Mouse (Mus musculus): ENCODE results near the gene Hddc3. TPM values are rescaled to one million over a fixed set of nuclear protein-coding genes. Genes with fewer than 3 reads are reported as not detected.

Gene Hddc3
- total and polyA plus RNA-seq, 2 experiments from 2014 or later: 16.8 to 36.7 TPM

DNA sequence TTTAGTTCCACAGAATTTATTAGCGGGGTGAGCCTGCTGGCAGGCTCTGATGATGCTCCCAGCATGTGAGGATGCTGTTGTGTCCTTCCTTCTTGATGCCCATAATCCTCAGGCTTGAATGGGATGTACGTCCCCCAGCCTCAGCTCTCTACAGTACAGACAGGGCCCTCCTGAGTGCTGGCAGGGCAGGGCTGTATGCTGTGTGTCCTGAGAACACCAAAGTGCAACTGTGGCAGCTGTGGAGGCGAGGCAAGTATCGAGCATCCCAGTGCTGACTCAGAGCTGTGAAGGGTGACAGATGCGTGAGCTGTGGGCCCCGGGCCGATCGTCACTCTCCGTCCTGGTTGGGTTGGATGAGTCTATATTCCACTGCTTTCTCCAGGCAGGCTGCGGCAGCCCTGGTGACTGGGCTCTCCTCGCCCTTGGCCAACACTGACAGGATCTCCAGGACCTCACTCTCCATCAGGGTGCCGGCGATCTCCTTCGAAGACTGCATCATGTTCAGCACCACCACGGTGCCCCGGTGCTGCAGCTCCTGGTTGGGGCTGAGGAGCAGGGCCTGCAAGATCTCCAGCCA, 17.5 kb upstream of the Hddc3 start:
- H3K27me3 ChIP-seq (ENCODE audit: insufficient read depth, low read length): no peaks in the 10 kb centered on the region
- peaks cover 53% of the 10 kb centered on the region for H3K36me3 ChIP-seq (ENCODE audit: insufficient read depth, low read length)
- ATAC-seq (ENCODE audit: low FRiP score) (no peak), DNase-seq (ENCODE audit: low spot score) (no peak)
- H3K4me1 ChIP-seq (ENCODE audit: insufficient read depth, low read length): peaks cover 7% of the 10 kb centered on the region
- no peak for TF ChIP-seq CTCF (IDR thresholded peaks at IDR 0.05)
- H3K9me3 ChIP-seq (ENCODE audit: low read length): no peaks in the 10 kb centered on the region
- WGBS: 95% methylated on average over 16 of the region's 16 CpGs
- H3K4me2 ChIP-seq (ENCODE audit: low read depth, low read length, poor library complexity, severe bottlenecking): no peak overlapping the region
- H3K4me3 ChIP-seq (ENCODE audit: low read depth, low read length): no peak overlapping the region
- H3K27ac ChIP-seq (ENCODE audit: low read depth, low read length): no peak overlapping the region
- no peak overlapping the region for H3K9ac ChIP-seq (replicated peaks; ENCODE audit: low read length, poor library complexity, severe bottlenecking)

DNA sequence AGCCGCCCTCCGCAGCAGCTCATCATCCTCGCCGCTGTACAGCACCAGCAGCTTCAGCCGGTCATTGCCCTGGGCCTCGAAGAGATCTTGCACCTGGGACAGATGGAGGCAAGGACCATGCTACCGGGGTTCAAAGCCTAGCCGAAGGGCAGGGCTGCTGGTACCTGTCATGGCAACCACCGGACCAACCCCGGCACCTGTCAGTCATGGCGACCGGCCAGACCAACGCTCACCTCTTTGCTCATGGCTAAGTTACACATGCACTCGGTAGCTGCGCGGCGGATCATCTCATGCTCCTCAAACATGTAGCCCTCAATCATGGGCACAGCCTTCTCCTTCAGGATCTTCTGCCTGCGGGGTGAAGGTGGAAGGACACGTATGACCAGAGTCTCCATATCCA, 16.8 kb upstream of the Hddc3 start:
- Histone ChIP-seq H3K27me3 (ENCODE audit: insufficient read depth, low read length) (no peaks in the 10 kb centered on the region), H3K36me3 (ENCODE audit: insufficient read depth, low read length) (peaks cover 54% of the 10 kb centered on the region), H3K9me3 (ENCODE audit: low read length) (no peaks in the 10 kb centered on the region), H3K4me3 (ENCODE audit: low read depth, low read length) (no peak overlapping the region), H3K27ac (ENCODE audit: low read depth, low read length) (no peak overlapping the region), H3K4me2 (ENCODE audit: low read depth, low read length, poor library complexity, severe bottlenecking) (no peak overlapping the region), H3K9ac (replicated peaks; ENCODE audit: low read length, poor library complexity, severe bottlenecking) (no peak overlapping the region), H3K4me1 (ENCODE audit: insufficient read depth, low read length) (peaks cover 7% of the 10 kb centered on the region)
- DNase-seq (ENCODE audit: low spot score) (no peak), ATAC-seq (ENCODE audit: low FRiP score) (no peak)
- TF ChIP-seq CTCF (IDR thresholded peaks at IDR 0.05): no peak
- WGBS: 98% methylated on average over 19 of the region's 19 CpGs

DNA sequence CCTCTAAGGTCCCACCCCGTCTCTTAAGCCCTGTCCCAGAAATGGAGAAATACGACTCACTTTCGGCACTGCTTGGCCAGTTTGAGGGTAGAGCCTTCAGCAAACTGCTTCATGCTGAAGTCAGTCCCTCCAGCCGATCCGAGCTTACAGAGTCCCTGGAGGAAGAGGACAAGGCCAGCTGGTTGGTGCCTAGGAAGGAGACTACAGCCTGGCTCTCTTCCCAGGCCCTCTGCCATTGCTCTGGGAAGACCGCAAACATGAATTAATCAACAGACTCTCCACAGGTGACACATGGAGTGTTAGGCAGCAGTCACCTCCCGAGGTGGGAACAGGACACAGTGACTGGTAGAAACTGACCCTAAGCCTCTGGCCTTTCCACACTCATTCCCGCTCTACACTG, 12.6 kb upstream of the Hddc3 start:
- H3K27me3 ChIP-seq (ENCODE audit: insufficient read depth, low read length): no peaks in the 10 kb centered on the region
- DNase-seq (ENCODE audit: low spot score): no peak
- H3K4me2 ChIP-seq (ENCODE audit: low read depth, low read length, poor library complexity, severe bottlenecking): no peak overlapping the region
- TF ChIP-seq CTCF (IDR thresholded peaks at IDR 0.05): no peak
- H3K27ac ChIP-seq (ENCODE audit: low read depth, low read length): no peak overlapping the region
- no peak overlapping the region for H3K9ac ChIP-seq (replicated peaks; ENCODE audit: low read length, poor library complexity, severe bottlenecking)
- H3K4me3 ChIP-seq (ENCODE audit: low read depth, low read length): no peak overlapping the region
- 81% methylated on average over 8 of the region's 8 CpGs for WGBS
- H3K4me1 ChIP-seq (ENCODE audit: insufficient read depth, low read length): no peaks in the 10 kb centered on the region
- no peak for ATAC-seq (ENCODE audit: low FRiP score)
- peaks cover 88% of the 10 kb centered on the region for H3K36me3 ChIP-seq (ENCODE audit: insufficient read depth, low read length)
- H3K9me3 ChIP-seq (ENCODE audit: low read length): no peaks in the 10 kb centered on the region

DNA sequence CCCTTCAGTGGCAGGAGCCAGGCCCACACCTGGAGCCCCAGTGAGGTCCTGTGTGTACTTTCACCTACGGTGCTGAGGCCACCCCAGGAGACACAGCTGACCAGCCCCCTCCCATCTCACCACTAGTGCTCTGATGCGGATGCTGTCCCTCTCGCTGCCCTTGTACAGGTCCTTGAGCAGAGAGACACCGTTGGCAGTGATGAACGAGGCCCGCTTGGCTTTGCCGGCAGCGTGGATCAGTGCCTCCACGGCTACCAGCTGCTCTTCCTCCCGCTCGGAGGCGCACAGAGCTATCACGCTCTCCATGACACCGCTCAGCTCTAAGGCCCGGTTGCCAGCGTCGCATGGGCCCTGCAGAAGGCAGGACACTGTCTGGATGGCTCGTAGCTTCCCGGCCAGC, 11.5 kb upstream of the Hddc3 start:
- H3K27ac ChIP-seq (ENCODE audit: low read depth, low read length): no peak overlapping the region
- no peaks in the 10 kb centered on the region for H3K9me3 ChIP-seq (ENCODE audit: low read length)
- no peaks in the 10 kb centered on the region for H3K27me3 ChIP-seq (ENCODE audit: insufficient read depth, low read length)
- H3K36me3 ChIP-seq (ENCODE audit: insufficient read depth, low read length): peaks cover 88% of the 10 kb centered on the region
- 98% methylated on average over 19 of the region's 19 CpGs for WGBS
- no peaks in the 10 kb centered on the region for H3K4me1 ChIP-seq (ENCODE audit: insufficient read depth, low read length)
- no peak for TF ChIP-seq CTCF (IDR thresholded peaks at IDR 0.05)
- DNase-seq (ENCODE audit: low spot score) (no peak), ATAC-seq (ENCODE audit: low FRiP score) (no peak)
- no peak overlapping the region for H3K4me3 ChIP-seq (ENCODE audit: low read depth, low read length)
- H3K9ac ChIP-seq (replicated peaks; ENCODE audit: low read length, poor library complexity, severe bottlenecking): no peak overlapping the region
- no peak overlapping the region for H3K4me2 ChIP-seq (ENCODE audit: low read depth, low read length, poor library complexity, severe bottlenecking)

DNA sequence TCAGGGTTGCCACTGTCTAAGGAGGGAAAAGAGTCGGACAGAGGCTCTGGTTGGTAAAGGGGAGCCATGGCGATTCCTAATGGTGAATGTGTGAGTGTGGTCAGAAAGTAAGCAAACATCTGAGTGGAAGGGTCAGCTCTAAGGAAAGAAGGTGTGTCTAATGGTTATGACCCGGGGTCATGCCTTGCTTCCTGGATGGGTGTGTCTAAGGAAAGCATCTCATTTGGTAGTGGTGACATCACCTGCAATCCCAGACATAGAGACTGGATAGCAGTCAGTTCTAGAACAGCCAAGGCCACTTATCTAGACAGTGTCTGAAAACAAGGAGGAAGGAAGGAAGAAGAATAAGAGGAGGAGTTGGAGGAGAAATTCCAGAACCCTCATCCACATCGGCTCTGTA, 8.1 kb upstream of the Hddc3 start:
- DNase-seq (ENCODE audit: low spot score) (no peak), ATAC-seq (ENCODE audit: low FRiP score) (no peak)
- no peak overlapping the region for H3K4me2 ChIP-seq (ENCODE audit: low read depth, low read length, poor library complexity, severe bottlenecking)
- no peak overlapping the region for H3K9ac ChIP-seq (replicated peaks; ENCODE audit: low read length, poor library complexity, severe bottlenecking)
- no peak overlapping the region for H3K27ac ChIP-seq (ENCODE audit: low read depth, low read length)
- peaks cover 13% of the 10 kb centered on the region; the same call in 1 of the 2 replicates for H3K4me1 ChIP-seq (ENCODE audit: insufficient read depth, low read length)
- no peaks in the 10 kb centered on the region for H3K9me3 ChIP-seq (ENCODE audit: low read length)
- 96% methylated on average over 4 of the region's 4 CpGs for WGBS
- H3K27me3 ChIP-seq (ENCODE audit: insufficient read depth, low read length): no peaks in the 10 kb centered on the region
- H3K4me3 ChIP-seq (ENCODE audit: low read depth, low read length): no peak overlapping the region
- TF ChIP-seq CTCF (IDR thresholded peaks at IDR 0.05): no peak
- H3K36me3 ChIP-seq (ENCODE audit: insufficient read depth, low read length): peaks cover 66% of the 10 kb centered on the region

DNA sequence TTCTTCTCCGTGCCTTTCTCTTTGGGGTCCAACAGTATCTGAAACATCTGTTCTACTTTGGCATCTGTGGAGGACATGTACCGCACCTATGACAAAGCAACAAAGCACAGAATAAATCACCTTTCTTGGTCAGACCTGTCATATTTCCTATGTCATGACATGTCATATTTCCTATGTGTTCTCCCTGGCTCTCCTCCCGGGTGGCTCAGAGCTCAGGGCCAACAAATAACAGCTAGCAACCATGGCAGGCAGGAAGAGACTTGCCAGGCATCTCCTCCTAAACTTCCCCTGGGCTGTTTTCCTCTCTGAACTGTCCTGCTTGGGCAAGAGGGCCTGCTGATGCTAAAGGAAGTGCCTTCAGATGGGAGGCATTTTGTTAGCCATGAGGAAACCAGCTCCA, 6.0 kb upstream of the Hddc3 start:
- H3K4me3 ChIP-seq (ENCODE audit: low read depth, low read length): no peak overlapping the region
- H3K27ac ChIP-seq (ENCODE audit: low read depth, low read length): no peak overlapping the region
- no peak for DNase-seq (ENCODE audit: low spot score)
- peaks cover 47% of the 10 kb centered on the region for H3K36me3 ChIP-seq (ENCODE audit: insufficient read depth, low read length)
- 94% methylated on average over 3 of the region's 3 CpGs for WGBS
- ATAC-seq (ENCODE audit: low FRiP score): no peak
- H3K4me1 ChIP-seq (ENCODE audit: insufficient read depth, low read length): peaks cover 16% of the 10 kb centered on the region; the same call in 1 of the 2 replicates
- H3K9ac ChIP-seq (replicated peaks; ENCODE audit: low read length, poor library complexity, severe bottlenecking): no peak overlapping the region
- H3K27me3 ChIP-seq (ENCODE audit: insufficient read depth, low read length): no peaks in the 10 kb centered on the region
- TF ChIP-seq CTCF (IDR thresholded peaks at IDR 0.05): no peak
- H3K4me2 ChIP-seq (ENCODE audit: low read depth, low read length, poor library complexity, severe bottlenecking): no peak overlapping the region
- no peaks in the 10 kb centered on the region for H3K9me3 ChIP-seq (ENCODE audit: low read length)
